In genomic region chr15:101069641-101070190, GRCm38 (mm10) we compare ENCODE assay signal across 12 mouse cellular contexts. TPM values are rescaled to one million over a fixed set of nuclear protein-coding genes. Genes with fewer than 3 reads are reported as not detected.
DNase-seq lines count a peak whose midpoint lies in the region; ATAC-seq and TF ChIP-seq lines count a peak whose summit lies in the region.
"Had no signal": no experiment of that assay in that cellular context is flagged by ENCODE, and none has a peak within 500 bp of the region (broad histone marks: within the 10 kb centered on the region; RNA-seq: fewer than 3 reads in every experiment).

No protein-coding gene starts in this region.

- H3K9me3 ChIP-seq in lung, postnatal 0 days (ENCODE audit: low read length) = no peaks in the 10 kb centered on the region
- no peaks in the 10 kb centered on the region for H3K9me3 ChIP-seq in hindbrain, embryonic 13.5 days
- no peaks in the 10 kb centered on the region for H3K9me3 ChIP-seq in kidney, embryonic 14.5 days (ENCODE audit: control insufficient read depth, low read length)
- no peaks in the 10 kb centered on the region for H3K9me3 ChIP-seq in liver, postnatal 0 days (ENCODE audit: low read length)
- H3K9me3 ChIP-seq: megakaryocyte, embryonic 14.5 days had no signal

- H3K4me2 ChIP-seq in lung, postnatal 0 days (replicated peaks; ENCODE audit: low read depth, low read length) = no peak overlapping the region
- no peak overlapping the region for H3K4me2 ChIP-seq in hindbrain, embryonic 13.5 days
- no peak overlapping the region for H3K4me2 ChIP-seq in kidney, embryonic 14.5 days (replicated peaks; ENCODE audit: low read depth, low read length)
- no peak overlapping the region for H3K4me2 ChIP-seq in liver, postnatal 0 days (ENCODE audit: low read depth, low read length)

- H3K27me3 ChIP-seq in lung, postnatal 0 days (replicated peaks; ENCODE audit: insufficient read depth, low read length) = no peaks in the 10 kb centered on the region
- H3K27me3 ChIP-seq in hindbrain, embryonic 13.5 days = no peaks in the 10 kb centered on the region
- H3K27me3 ChIP-seq in kidney, embryonic 14.5 days (ENCODE audit: control insufficient read depth, insufficient read depth, low read length) = no peaks in the 10 kb centered on the region
- H3K27me3 ChIP-seq in liver, postnatal 0 days (ENCODE audit: insufficient read depth, low read length) = no peaks in the 10 kb centered on the region

- 0 out of 2 replicates have a peak overlapping the region, but pooled peaks have one; percentile 62 for H3K27ac ChIP-seq in lung, postnatal 0 days (ENCODE audit: low read length)
- no peak overlapping the region for H3K27ac ChIP-seq in hindbrain, embryonic 13.5 days
- peak overlapping the region; percentile 76 for H3K27ac ChIP-seq in kidney, embryonic 14.5 days (ENCODE audit: low read depth, low read length)
- no peak overlapping the region for H3K27ac ChIP-seq in liver, postnatal 0 days (ENCODE audit: low read depth)
- H3K27ac ChIP-seq: heart, adult 2 months had no signal

- no peak for DNase-seq in lung, postnatal 0 days (ENCODE audit: low spot score)
- DNase-seq in lung, postnatal 14 days = no peak
- no peak for DNase-seq in liver, postnatal 0 days
- DNase-seq in cerebellum, adult 9-11 months = no peak
- no peak for DNase-seq in cerebellum, adult 8-10 months
- DNase-seq: heart, adult 2 months; thymus, postnatal 14 days had no signal

- 61% methylated on average over 9 of the region's 9 CpGs for WGBS in lung, postnatal 0 days
- WGBS in hindbrain, embryonic 13.5 days = 39% methylated on average over 9 of the region's 9 CpGs
- 40% methylated on average over 9 of the region's 9 CpGs for WGBS in kidney, embryonic 14.5 days
- WGBS in liver, postnatal 0 days (ENCODE audit: insufficient replicate concordance) = 49% methylated on average over 9 of the region's 9 CpGs

- H3K36me3 ChIP-seq in lung, postnatal 0 days (ENCODE audit: insufficient read depth, low read length) = no peaks in the 10 kb centered on the region
- no peaks in the 10 kb centered on the region for H3K36me3 ChIP-seq in hindbrain, embryonic 13.5 days
- no peaks in the 10 kb centered on the region; the same call in 1 of the 2 replicates for H3K36me3 ChIP-seq in kidney, embryonic 14.5 days (ENCODE audit: control insufficient read depth, insufficient read depth, low read length)
- H3K36me3 ChIP-seq in liver, postnatal 0 days (replicated peaks; ENCODE audit: insufficient read depth, low read length) = no peaks in the 10 kb centered on the region

- TF ChIP-seq EP300 in lung, postnatal 0 days (IDR thresholded peaks at IDR 0.05) = no peak
- TF ChIP-seq EP300 in liver, postnatal 0 days (IDR thresholded peaks at IDR 0.05; ENCODE audit: low read depth) = no peak

- H3K4me1 ChIP-seq in lung, postnatal 0 days (ENCODE audit: insufficient read depth, low read depth, low read length) = peaks cover 32% of the 10 kb centered on the region
- H3K4me1 ChIP-seq in hindbrain, embryonic 13.5 days (replicated peaks) = peaks cover 90% of the 10 kb centered on the region
- H3K4me1 ChIP-seq in kidney, embryonic 14.5 days (ENCODE audit: control insufficient read depth, insufficient read depth, low read length) = peaks cover 74% of the 10 kb centered on the region
- peaks cover 17% of the 10 kb centered on the region; the same call in 1 of the 2 replicates for H3K4me1 ChIP-seq in liver, postnatal 0 days (ENCODE audit: insufficient read depth)
- H3K4me1 ChIP-seq: megakaryocyte, embryonic 14.5 days had no signal

- ATAC-seq in lung, postnatal 0 days = no peak
- ATAC-seq in hindbrain, embryonic 13.5 days (ENCODE audit: low FRiP score) = no peak
- ATAC-seq in kidney, embryonic 14.5 days (ENCODE audit: low FRiP score, low TSS enrichment) = no peak
- 0 out of 2 replicates have a peak, but pooled peaks have one; percentile 21 for ATAC-seq in liver, postnatal 0 days
- ATAC-seq: inflammation-experienced regulatory T-cells, adult 6 months had no signal

- no peak for TF ChIP-seq CTCF in lung, postnatal 0 days (IDR thresholded peaks at IDR 0.05)
- no peak for TF ChIP-seq CTCF in liver, postnatal 0 days (IDR thresholded peaks at IDR 0.05; ENCODE audit: low read depth)

- no peak overlapping the region for H3K4me3 ChIP-seq in lung, postnatal 0 days (ENCODE audit: low read depth, low read length)
- no peak overlapping the region for H3K4me3 ChIP-seq in hindbrain, embryonic 13.5 days
- no peak overlapping the region for H3K4me3 ChIP-seq in kidney, embryonic 14.5 days (ENCODE audit: low read length)
- no peak overlapping the region for H3K4me3 ChIP-seq in liver, postnatal 0 days (ENCODE audit: low read depth, low read length)
- H3K4me3 ChIP-seq: heart, adult 2 months; megakaryocyte, embryonic 14.5 days had no signal

- no peak overlapping the region for H3K9ac ChIP-seq in lung, postnatal 0 days (replicated peaks; ENCODE audit: low read depth)
- peak overlapping the region; percentile 59; the same call in 1 of the 2 replicates for H3K9ac ChIP-seq in hindbrain, embryonic 13.5 days
- peak overlapping the region; percentile 28; the same call in 1 of the 2 replicates for H3K9ac ChIP-seq in kidney, embryonic 14.5 days (ENCODE audit: low read depth, low read length)
- no peak overlapping the region for H3K9ac ChIP-seq in liver, postnatal 0 days (replicated peaks)

RNA-seq across cellular contexts. Expression of gene Fignl2, which starts 8.7 kb away (rescaled TPM):
- polyA plus RNA-seq in lung, postnatal 0 days (2015; fragmentation: Nextera tagmentation; extraction: Ambion mirVana) = 0.48 and 0.60 TPM in 2 replicates
- 0.16 and 0.23 TPM in 2 replicates for polyA plus RNA-seq in hindbrain, embryonic 13.5 days (2015; fragmentation: Nextera tagmentation; extraction: Ambion mirVana)
- polyA plus RNA-seq in kidney, embryonic 14.5 days (2014; fragmentation: Nextera tagmentation; extraction: Ambion mirVana) = 0.58 and 0.73 TPM in 2 replicates
- polyA plus RNA-seq in liver, postnatal 0 days (2015; fragmentation: Nextera tagmentation; extraction: Ambion mirVana) = 0.18 and 0.26 TPM in 2 replicates
- polyA plus RNA-seq: inflammation-experienced regulatory T-cells, adult 6 months had no signal

RNA-seq across cellular contexts. Expression of gene Gm47841, which starts 22.5 kb away (rescaled TPM):
- polyA plus RNA-seq in lung, postnatal 0 days (2015; fragmentation: Nextera tagmentation; extraction: Ambion mirVana) = not detected in 2 replicates
- not detected in 2 replicates for polyA plus RNA-seq in hindbrain, embryonic 13.5 days (2015; fragmentation: Nextera tagmentation; extraction: Ambion mirVana)
- polyA plus RNA-seq in kidney, embryonic 14.5 days (2014; fragmentation: Nextera tagmentation; extraction: Ambion mirVana) = not detected in 2 replicates
- not detected in 2 replicates for polyA plus RNA-seq in liver, postnatal 0 days (2015; fragmentation: Nextera tagmentation; extraction: Ambion mirVana)
- polyA plus RNA-seq: cortical plate, adult 2 months; heart, adult 2 months; inflammation-experienced regulatory T-cells, adult 6 months had no signal

RNA-seq across cellular contexts. Expression of gene Ankrd33, which starts 45.8 kb away (rescaled TPM):
- 0.13 TPM in 1 of 2 replicates, not detected in the other for polyA plus RNA-seq in lung, postnatal 0 days (2015; fragmentation: Nextera tagmentation; extraction: Ambion mirVana)
- polyA plus RNA-seq in hindbrain, embryonic 13.5 days (2015; fragmentation: Nextera tagmentation; extraction: Ambion mirVana) = not detected in 2 replicates
- not detected in 2 replicates for polyA plus RNA-seq in kidney, embryonic 14.5 days (2014; fragmentation: Nextera tagmentation; extraction: Ambion mirVana)
- not detected in 2 replicates for polyA plus RNA-seq in liver, postnatal 0 days (2015; fragmentation: Nextera tagmentation; extraction: Ambion mirVana)
- polyA plus RNA-seq: cortical plate, adult 2 months; heart, adult 2 months; inflammation-experienced regulatory T-cells, adult 6 months had no signal

RNA-seq across cellular contexts. Expression of gene Acvrl1, which starts 58.6 kb away (rescaled TPM):
- 159 and 168 TPM in 2 replicates for polyA plus RNA-seq in lung, postnatal 0 days (2015; fragmentation: Nextera tagmentation; extraction: Ambion mirVana)
- 7.9 and 8.6 TPM in 2 replicates for polyA plus RNA-seq in hindbrain, embryonic 13.5 days (2015; fragmentation: Nextera tagmentation; extraction: Ambion mirVana)
- polyA plus RNA-seq in kidney, embryonic 14.5 days (2014; fragmentation: Nextera tagmentation; extraction: Ambion mirVana) = 6.3 and 8.8 TPM in 2 replicates
- polyA plus RNA-seq in liver, postnatal 0 days (2015; fragmentation: Nextera tagmentation; extraction: Ambion mirVana) = 2.3 and 2.6 TPM in 2 replicates

Comparison
In these comparisons a context has a peak if more than half of its experiments do, and no peak if none do; other contexts are left out.
1. H3K27ac ChIP-seq: peak in lung, postnatal 0 days (single experiment) and kidney, embryonic 14.5 days (single experiment); none in hindbrain, embryonic 13.5 days (single experiment) and liver, postnatal 0 days (single experiment).
2. H3K9ac ChIP-seq: peak in hindbrain, embryonic 13.5 days (single experiment) and kidney, embryonic 14.5 days (single experiment); none in lung, postnatal 0 days (single experiment) and liver, postnatal 0 days (single experiment).